Mouse (Mus musculus) c-Kit-positive CD71-positive TER-119-negative erythroid progenitor cells, embryonic 14.5 days (primary cell): ENCODE results near the gene Cdk9.

ENCODE experiments used
- DNase-seq: peaks from one replicate; pipeline ENCODE4 v3.0.0-alpha.2; 2013; ENCODE audit warnings: low read depth

The Cdk9 gene

DNA sequence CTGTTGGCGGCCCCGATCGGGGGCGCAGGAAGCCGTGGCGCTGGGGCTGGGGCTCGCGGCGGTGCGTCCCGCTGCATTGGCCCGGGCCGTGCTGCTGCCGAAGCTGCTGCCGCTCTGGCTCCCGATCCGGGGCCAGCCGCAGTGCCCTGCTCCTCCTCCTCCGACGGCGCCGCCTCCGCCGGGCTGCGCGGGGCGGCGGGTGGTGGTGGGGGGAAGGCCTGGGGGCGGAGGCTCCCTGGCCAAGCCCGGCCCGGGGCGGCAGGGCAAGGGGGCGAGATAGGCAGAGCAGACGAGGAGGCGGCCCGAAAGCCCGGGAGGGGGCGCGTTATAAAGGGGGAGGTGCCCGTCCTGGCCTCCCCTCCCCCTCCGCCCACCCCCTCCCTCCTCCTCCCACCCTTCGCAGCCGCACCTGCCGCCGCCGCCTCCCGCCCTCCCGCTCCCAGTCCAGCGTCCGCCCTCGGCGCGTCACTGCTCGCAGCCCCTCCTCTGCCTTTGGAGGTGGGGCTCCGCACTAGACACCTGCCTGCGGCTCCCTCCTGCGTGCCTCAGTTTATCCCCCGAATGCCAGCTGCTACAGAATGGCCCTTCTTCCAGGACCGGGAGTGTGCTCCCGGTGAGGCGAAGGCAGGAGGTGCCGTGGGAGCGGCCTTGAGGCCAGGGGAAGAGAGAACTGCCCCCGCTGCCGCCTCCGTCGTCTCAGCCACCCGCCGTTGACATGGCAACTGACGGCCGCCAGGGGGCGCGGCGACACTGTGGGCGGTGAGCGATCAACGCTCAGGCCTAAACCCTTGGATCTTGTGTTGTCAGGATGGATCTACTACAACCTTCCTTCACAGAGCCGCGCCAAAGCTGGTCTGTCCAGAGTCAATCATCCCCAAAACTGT, at the start of gene Cdk9:
Cdk9 (minus strand) TSS at position 143 of the 884 bp plus-strand sequence.
- peak; percentile 84 for DNase-seq

DNA sequence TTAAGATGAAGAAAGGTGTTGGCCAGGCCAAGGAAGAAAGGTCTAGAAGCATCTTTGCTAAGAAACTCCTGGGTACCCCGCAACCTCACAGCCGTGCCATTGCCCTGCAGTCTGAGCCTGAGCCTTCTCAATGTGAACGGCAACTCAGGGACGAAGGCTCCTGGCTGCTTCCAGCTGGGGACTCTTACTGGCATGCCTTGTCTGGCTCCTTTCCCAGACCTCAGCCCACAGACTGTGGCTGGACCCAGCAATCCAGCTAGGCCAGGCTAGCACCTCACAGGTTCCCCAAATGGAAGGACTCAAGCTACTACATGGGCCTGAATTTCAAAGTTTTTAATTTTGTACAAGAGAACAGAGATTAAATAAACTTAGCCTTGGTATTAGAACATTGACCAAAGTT, 49.0 kb upstream of the Cdk9 start:
- no peak for DNase-seq

DNA sequence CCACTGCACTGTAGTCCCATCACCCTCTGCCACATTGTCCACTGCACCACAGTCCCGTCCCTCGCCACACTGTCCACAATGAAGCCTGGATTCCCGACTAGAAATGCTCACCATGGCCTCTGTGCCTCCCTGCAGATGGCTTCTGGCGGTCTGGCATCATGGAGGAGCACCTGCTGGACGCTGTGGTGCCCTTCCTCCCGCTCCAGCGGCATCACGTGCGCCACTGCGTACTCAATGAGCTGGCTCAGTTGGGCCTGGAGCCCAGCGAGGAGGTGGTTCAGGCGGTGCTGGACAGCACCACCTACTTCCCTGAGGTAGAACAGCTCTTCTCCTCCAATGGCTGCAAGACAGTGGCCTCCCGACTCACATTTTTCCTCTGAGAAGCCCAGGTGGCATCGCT, 48.5 kb upstream of the Cdk9 start:
- DNase-seq: no peak

DNA sequence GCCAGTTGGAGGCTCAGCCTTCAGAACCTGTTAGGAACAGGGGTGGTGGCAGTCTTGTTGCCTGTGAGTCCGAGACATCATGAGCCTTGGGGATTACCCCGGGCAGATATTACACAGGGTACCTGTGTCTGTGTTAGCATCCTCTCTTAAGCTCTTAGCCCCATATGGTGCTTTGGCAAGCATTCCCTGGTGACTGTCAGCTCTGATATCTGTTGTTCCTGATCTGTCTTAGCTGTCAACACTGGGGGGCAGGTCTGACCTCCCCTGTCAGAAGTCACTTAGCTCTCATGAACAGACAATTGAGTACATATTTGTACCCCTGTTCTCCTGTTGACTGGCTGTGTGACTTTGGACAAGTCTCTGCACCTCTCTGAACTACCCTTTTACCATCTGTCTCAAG, 46.1 kb upstream of the Cdk9 start:
- DNase-seq: no peak

DNA sequence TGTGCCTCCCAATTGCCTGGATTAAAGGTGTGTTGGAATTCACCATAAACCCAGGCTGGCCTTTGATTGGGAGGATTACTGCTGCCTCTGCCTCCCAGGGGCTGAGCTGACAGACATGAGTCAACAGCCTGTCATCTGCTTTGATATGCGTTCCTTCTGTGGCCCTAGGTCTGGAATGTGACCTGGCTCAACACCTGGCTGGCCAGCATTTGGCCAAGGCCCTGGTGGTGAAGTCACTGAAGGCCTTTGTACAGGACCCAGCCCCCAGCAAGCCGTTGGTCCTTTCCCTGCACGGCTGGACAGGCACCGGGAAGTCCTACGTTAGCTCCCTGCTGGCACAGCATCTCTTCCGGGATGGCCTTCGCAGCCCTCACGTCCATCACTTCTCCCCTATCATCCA, 45.6 kb upstream of the Cdk9 start:
- no peak for DNase-seq

DNA sequence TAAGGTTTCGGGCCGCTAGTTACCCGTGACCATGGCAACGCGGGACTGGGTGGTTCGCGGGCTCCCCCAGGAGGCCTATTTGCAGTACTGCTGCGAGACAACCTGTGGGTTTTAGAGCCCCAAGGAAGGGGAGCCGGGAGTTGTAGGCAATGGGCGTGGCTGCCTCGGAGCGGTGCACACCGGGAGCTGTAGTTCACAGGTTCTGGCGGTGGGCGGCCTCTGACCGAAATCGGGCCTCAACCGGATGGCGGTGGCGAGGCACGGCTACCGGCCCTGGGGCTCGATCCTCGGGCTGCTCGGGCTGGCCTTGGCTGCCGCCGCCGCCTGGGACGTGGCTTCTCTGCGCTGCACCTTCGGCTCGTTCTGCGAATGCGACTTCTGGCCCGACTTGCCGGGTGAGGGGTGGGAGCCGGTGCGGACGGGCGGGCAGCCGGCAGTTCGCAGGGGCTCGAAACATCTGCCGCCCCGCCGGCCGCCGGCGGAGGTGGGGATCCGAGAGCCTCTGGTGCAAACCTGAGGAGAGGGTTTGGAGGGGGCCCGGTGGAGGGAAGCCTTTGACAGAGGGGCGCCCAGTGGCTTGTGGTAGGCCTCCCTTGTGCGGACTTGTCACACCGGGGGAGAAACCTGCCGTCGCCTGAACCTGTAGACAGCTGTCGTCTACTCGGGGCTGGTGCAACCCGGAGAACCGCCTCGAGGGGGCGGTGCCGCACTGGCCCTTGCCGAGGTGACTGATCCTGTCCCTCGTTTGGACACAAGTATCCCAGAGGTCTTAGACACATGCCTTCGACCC, 44.4 kb upstream of the Cdk9 start, which contains the start of gene Tor2a:
Tor2a (plus strand) TSS at position 179 of the 790 bp plus-strand sequence.
- DNase-seq: peak; percentile 96

DNA sequence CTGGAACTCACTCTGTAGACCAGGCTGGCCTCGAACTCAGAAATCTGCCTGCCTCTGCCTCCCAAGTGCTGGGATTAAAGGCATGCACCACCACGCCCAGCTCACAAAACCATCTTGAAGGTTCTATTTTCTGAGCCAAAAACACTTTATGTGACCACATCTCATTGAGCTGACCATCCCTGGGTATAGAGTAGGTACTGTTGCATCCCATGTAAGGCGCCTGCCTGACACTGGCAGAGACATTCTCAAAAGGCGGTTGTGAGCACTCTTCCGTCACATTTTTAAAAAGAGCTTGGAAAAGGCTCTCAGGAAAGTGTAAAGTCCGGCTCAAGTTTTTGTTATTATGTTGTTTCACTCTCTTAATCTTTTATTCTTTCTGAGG, 43.8 kb upstream of the Cdk9 start:
- no peak for DNase-seq

DNA sequence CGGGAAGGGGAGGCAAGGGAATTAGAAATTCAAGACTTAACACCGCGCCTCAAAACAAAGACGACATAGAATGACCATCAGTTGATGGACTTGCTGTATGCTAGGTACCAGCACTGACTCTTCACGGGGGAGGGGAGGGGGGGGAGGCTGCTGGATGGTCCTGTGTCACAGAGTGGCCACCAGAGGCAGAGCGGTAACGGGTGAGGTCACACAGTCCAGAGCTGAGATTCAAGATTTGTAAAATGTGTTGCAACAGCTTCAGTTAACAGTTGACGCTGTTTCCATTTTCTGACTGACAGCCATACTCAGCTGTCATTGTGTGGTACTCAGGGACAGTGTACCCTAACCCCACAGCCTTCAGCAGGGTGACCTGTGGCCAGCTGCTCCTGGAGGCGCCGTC, 39.3 kb upstream of the Cdk9 start:
- no peak for DNase-seq

DNA sequence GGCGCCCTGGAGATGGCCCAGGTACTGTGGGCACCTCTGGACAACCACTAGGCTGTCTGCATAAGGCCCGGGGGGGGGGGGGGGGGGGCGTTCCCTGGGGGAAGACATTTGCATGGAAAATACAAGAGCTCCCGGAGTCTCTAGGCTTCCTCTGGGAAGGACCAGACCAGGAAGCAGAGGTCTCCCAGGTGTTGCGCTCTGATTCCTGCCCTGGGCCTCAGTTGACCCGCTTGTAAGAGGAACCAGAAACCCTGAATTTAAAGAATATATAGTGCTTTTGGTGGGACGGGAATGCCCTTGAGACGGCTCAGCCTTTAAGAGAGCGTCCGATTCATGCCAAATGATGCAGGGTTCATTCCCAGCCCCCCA, 38.8 kb upstream of the Cdk9 start:
- no peak for DNase-seq

DNA sequence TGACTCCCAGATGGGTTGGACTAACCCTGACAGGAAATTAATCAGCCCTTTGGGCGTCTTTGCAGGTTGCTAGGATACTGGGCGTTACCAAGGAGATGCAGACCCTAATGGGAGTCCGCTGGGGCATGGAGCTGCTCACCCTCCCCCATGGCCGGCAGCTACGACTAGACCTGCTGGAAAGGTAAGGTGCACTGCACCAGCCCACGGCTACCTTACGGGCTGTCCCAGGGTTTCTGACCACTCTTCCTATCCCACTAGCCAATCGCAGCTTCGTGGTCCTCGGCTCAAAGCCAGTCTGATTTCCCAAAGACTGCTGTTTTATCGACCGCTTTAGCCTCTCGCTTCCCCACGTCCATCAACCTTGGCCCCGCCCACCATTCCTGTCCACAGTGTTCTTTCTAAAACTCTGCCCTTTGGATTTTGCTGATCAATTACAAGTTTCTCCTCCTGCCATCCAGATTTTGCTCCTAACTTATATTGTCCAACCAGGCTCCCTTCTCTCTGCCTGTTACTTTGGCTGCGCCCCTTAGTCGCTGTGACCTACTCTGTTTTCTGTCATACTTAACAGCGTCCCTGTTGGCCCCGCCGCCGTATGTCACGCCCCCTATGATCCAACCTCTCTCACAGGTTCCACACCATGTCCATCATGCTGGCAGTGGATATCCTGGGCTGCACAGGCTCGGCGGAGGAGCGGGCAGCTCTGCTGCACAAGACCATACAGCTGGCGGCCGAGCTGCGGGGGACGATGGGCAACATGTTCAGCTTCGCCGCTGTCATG, 38.2 kb upstream of the Cdk9 start:
- DNase-seq: no peak

DNA sequence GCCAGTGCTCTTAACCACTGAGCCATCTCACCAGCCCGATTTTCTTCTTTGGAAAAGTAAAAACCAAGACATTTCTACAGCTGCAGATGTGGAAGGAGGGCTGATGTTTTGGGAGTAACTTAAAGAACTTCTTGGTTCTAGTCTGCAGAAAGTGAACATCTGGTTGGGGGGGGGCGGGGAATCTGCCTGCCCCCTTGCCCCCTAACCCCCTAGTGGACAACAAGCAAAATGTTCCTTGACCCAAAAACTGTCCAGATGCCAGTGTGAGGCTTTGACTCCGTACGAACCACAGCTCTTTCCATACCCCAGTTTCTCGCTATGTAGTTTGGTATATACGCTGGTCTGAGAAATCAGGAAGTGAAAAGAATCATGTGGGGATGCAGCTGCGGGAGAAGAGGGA, 37.3 kb upstream of the Cdk9 start:
- no peak for DNase-seq

DNA sequence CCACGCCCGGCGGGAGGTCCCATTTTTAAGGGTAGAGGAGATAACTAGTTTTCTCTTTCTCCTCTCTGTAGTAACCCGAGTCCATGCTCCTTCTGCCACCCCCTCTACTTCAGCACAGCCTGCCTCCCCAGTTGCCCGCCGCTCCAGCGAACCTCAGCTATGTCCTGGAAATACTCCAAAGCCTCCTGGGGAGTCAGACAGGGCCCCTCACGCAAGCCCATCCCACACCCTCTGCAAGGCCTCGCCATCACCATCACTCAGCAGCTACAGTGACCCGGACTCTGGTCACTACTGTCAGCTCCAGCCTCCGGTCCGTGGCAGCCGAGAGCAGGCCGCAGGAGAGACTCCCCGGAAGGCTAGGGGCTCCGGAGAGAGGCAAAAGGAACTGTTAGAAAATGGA, 36.2 kb upstream of the Cdk9 start:
- DNase-seq: no peak

DNA sequence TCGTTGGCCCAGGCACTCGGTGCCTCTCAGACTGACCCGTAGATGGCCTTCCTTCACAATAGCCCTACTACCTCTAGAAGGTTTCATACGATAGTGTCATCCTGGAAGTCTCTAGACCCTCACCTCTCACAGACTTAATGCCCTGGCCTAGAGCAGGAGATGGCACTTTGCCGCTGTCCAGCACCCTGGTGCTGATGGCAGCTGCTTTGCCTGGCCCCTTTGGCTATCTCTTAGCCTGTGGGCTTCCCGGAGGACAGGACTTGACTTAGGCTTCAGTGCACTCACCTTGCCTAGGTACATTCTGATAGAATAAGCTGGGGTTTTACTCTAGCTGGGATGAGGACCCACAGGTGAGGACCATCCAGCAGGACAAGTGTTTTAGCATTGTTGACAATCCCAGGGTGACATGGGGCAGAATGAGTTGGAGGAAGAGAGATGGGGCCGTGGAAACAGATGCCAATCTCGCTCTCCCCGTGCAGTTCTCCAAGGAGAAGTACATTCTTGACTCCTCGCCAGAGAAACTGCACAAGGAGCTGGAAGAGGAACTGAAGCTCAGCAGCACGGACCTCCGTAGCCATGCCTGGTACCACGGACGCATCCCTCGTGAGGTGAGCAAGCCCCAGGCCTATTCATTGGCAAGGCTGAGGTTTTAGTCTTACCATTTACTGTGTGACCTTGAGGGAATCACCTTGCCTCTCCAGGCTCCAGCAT, 31.6 kb upstream of the Cdk9 start:
- no peak for DNase-seq

DNA sequence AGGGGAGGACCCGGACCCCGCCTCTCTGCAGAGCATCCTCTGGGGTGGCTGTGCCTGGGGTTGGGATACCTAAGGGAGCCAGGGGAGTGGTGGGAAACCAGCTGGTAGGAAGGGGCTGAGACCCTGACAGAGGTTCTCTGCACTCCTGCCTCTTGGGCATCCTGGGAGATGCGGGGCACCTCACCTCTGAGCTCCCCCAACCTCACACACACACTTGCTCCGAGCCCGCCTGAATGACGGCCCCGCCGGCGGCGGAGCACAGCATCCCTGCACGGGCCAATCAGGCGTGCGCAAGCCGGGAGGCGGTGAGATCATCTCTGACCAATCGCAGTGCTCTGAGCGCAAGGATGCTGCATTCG, 29.3 kb upstream of the Cdk9 start:
- DNase-seq: no peak

DNA sequence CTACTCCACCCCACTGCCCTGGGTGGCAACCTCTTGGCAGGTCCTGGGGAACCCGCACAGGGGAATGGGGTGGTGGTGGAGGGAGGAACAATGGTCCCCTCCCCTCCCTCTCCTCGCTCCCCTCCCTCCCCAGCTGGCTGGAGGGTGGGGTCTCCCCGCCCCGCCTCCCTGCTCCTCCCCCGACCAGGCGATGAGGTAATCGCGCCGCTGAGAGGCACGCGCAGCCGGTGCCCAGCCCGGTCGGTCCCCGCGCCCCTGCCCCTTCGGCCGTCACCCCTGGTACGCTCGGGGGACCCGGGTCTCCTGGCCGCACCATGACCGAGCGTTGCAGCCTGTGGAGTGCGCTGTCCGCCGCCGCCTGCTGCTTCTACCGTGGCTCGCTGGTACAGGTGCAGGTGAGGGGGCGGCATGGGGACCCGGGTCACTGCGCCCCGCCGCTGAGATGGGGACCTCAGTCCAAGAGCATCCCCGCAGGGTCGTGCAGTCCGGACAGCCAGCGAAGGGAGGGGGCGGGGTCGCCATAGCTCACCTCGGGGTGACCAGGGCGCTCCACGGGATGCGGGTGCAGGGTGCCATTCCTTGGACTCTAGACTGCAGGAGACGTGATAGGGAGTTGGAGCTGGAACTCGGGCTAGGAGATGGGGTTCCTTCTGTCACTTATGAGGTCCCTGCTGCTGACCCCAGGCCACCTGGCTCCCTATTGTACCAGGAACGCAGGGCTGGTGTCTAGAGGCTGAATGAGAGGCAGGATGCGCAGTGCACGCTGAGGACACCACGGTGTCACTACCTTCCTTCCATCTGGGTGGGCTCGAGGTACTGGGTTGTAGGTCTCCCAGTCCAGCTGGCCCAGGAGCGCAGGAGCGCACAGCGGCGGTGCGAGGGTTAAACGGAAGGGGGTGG, 28.6 kb upstream of the Cdk9 start:
- no peak for DNase-seq

DNA sequence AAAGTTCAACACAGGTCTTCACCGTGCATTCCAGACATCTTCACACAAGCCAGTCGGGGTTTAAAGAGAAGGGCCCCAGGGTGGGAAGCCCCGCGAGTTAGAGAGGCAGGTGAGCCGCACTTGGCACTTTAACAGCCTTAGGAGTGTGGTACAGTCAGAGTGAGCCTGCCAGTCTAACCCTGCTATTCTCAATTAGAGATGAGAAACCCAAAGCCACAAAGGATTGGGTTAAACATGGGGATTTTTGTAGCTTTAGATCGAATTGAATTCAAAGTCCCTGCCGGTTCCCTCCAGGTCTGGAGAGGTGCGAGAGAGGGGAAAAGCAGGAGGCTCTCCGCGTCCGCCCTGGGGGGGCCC, 28.0 kb upstream of the Cdk9 start, which contains the start of gene 6330409D20Rik:
6330409D20Rik (minus strand) TSS at position 101 of the 357 bp plus-strand sequence.
- DNase-seq: no peak

DNA sequence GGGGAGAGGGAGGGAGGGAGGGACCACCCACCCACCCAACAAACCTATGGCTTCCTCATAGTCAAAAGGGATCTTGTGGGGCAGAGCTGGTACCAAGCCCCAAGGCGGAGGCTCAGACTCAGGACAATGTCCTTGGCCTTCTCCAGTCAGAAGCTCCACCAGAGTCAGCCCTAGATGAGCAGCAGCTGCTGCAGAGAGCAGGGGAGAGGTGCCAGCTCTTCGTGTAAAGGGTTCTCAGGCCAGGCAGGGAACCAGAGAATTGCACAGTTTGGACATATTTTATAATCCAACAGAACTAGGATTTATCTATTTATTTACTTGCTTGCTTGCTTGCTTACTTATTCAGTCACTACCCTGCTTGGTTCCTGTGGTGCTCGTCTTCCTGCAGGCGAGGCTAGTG, 26.4 kb upstream of the Cdk9 start:
- no peak for DNase-seq

DNA sequence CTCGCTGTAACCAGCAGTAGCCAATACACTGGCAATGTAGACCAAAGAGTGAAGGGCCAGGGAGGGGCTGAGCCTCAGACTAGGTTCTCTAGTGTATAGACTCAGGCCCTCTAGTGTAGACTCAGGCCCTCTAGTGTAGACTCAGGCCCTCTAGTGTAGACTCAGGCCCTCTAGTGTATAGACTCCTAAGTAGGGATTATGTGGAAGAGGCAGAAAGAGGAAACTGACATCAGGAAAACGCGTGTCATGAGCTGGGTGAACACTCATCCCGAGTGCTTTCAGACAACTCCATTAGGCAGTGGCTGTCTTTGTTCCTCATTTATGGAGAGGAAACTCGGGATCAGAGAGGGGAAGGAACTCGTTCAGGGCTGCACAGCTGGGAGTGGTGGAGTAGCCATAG, 24.1 kb upstream of the Cdk9 start:
- no peak for DNase-seq

DNA sequence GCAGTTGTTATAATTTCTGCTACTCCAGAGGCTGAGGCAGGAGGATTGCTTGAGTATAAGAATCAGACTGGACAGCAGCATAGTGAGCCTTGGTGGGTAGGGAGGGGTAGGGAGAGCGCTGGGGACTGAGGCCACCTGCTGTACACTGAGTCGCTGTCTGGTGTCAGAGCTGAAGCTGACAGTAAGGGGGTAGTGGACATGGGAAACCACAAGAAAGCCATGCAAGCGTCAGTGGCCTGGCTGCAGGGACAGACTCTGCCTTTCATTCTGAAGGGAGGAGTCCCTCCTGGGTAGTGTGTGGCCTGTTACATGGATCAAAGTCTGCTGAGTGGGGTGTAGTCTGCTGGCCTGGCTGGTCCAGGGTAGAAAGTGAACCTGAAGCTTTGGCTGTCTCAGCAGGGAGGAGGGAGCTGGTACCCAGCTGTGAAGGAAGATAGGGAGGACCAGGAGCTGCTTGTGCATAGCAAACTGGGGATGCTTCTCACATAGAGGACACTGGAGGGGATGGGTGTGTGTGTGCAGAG, 23.5 kb upstream of the Cdk9 start:
- DNase-seq: no peak

DNA sequence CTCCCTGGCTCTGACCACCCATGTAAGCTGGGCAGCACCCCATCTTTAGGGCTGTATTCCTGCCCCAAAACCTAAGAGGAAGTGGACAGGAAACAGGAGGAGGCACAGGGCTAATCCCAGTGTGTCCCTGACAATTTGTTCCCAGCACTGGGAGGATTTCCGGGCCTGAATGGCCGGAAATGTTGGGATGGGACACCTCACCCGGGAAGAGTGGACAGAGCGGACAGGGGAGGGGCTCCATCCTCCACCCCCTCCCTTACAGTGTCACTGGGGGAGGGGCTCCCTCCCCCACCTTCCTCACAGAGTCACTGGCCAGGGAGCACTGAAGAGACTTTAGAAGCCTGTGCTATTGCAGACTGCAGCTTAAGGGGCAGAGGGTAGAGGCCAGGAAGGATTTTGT, 22.1 kb upstream of the Cdk9 start:
- DNase-seq: no peak

DNA sequence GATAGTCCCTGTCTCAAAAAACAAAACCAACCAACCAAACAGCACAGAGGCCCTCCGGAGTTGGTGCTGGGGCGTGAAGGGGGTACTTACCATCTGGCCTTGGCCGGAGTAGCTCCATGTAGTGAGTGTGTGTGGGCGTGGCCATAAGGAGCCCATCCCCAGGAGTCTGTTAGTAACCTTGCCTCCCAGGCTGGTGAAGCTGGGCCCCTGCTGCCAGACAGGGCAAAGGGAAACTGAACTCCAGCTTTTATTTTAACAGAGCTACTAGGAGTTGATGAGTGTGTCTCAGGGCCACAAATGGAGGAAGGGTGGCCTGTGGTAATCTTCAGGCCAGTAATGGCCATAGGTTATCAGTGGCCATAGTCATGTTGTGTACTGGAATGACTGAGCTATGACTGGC, 21.6 kb upstream of the Cdk9 start:
- DNase-seq: no peak
